Mouse (Mus musculus) midbrain, embryonic 11.5 days (tissue): ENCODE results near the gene AB124611. TPM values are rescaled to one million over a fixed set of nuclear protein-coding genes. Genes with fewer than 3 reads are reported as not detected.

Experiments
- ATAC-seq: fragments of 200-750 bp; cut with Nextera tagmentation; 2 replicates; pipeline ENCODE4 v1.8.0; 2017; ENCODE audit warnings: moderate TSS enrichment, moderate library complexity; ENCODE audit not compliant: low FRiP score
- DNase-seq: peaks from one replicate; pipeline ENCODE4 v3.0.0; 2015; ENCODE audit warnings: low spot score; ENCODE audit errors: missing footprints
- H3K27ac ChIP-seq: fragments of 300-500 bp; sonication (generic); 2 replicates; pipeline ENCODE4 v1.5.1; 2014; ENCODE audit warnings: low read depth, low read length
- H3K27me3 ChIP-seq: fragments of 300-500 bp; sonication (generic); 2 replicates; pipeline ENCODE4 v1.6.1; 2014; ENCODE audit warnings: mild to moderate bottlenecking, low read length, moderate library complexity, mixed read lengths; ENCODE audit not compliant: control insufficient read depth, insufficient read depth
- H3K36me3 ChIP-seq: fragments of 300-500 bp; sonication (generic); 2 replicates; pipeline ENCODE4 v1.6.1; 2014; ENCODE audit warnings: mild to moderate bottlenecking, low read length, moderate library complexity, mixed read lengths; ENCODE audit not compliant: control insufficient read depth, insufficient read depth
- H3K4me1 ChIP-seq: fragments of 300-500 bp; sonication (generic); 2 replicates; pipeline ENCODE4 v1.6.1; 2014; ENCODE audit warnings: low read length; ENCODE audit not compliant: control insufficient read depth, insufficient read depth
- H3K4me2 ChIP-seq: fragments of 300-500 bp; sonication (generic); 2 replicates; pipeline ENCODE4 v1.6.1; 2014; ENCODE audit warnings: mild to moderate bottlenecking, moderate library complexity
- H3K4me3 ChIP-seq: fragments of 300-500 bp; sonication (generic); 2 replicates; pipeline ENCODE4 v1.5.1; 2014; ENCODE audit warnings: low read depth, low read length
- H3K9ac ChIP-seq: fragments of 300-500 bp; sonication (generic); 2 replicates; pipeline ENCODE4 v1.6.1; 2014; ENCODE audit warnings: low read length
- H3K9me3 ChIP-seq: fragments of 300-500 bp; sonication (generic); 2 replicates; pipeline ENCODE4 v1.6.1; 2016; ENCODE audit warnings: low read length; ENCODE audit not compliant: control insufficient read depth
- WGBS: fragments of 180-500 bp; shearing (Covaris S2); extraction: QIAGEN DNeasy Blood & Tissue Kit; methylation state at CpG from one replicate; pipeline ENCODE4 v1.1.7; 2014; 5-methylcytosine and 5-hydroxymethylcytosine counted together
- polyA plus RNA-seq: library from polyadenylated mRNA; unstranded; fragments of >200 nt; fragmentation: Nextera tagmentation; extraction: Ambion mirVana; gene quantifications from 2 replicates; pipeline ENCODE4 v1.2.1, GENCODE M21; 2014

The AB124611 gene
- polyA plus RNA-seq, 1 experiment from 2014 or later = 2.9 TPM

GRCm38 (mm10) chr9:21567051-21567450 is 41.1 kb downstream of the AB124611 start:
- Histone ChIP-seq H3K4me1 (no peaks in the 10 kb centered on the region), H3K4me2 (no peak overlapping the region), H3K9me3 (no peaks in the 10 kb centered on the region), H3K4me3 (no peak overlapping the region), H3K27me3 (no peaks in the 10 kb centered on the region), H3K9ac (no peak overlapping the region), H3K36me3 (peaks cover 10% of the 10 kb centered on the region), H3K27ac (no peak overlapping the region)
- no peak for DNase-seq
- no peak for ATAC-seq
- WGBS = 89% methylated on average over 2 of the region's 2 CpGs

GRCm38 (mm10) chr9:21568657-21569255 is 42.8 kb downstream of the AB124611 start:
- Histone ChIP-seq H3K4me3 (no peak overlapping the region), H3K4me1 (no peaks in the 10 kb centered on the region), H3K9ac (no peak overlapping the region), H3K27ac (no peak overlapping the region), H3K9me3 (no peaks in the 10 kb centered on the region), H3K4me2 (no peak overlapping the region), H3K27me3 (no peaks in the 10 kb centered on the region), H3K36me3 (peaks cover 13% of the 10 kb centered on the region)
- WGBS = 91% methylated on average over 8 of the region's 8 CpGs
- no peak for ATAC-seq
- peak; percentile 72 for DNase-seq

DNA sequence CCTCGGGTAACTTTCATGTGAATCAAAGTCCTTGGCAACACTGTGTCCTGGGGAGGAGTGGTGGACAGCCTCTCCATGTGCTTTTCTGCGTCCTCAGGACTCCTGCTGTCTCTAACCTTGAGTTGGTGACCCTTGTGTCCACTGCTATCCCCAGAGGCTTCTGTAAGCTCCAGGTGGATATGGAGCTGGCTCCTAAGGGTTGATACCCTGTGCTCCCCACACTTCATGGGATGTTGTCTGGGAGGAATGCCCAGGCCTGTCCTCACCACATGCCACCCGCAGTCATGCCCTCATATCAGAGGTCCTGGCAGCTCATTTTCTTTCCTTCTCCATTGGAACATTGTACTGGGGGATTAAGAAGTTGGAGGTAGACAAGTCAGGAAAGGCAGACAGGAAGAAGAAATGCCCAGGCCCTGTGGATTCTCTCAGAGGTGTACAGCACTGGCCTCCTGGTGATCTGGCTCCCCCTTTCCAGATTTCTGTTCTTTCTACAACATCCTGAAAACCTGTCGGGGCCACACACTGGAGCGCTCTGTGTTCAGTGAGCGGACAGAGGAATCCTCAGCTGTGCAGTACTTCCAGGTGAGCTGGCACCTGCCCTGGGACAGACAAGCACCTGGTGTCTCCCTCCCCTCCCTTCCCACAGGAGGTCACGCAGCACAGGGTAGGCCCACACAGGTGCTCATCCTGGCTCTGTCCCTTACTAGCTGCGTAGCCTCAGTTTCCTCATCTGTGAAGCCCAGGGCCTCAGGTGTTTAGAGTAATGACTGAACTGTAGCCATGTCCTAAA is 48.2 kb downstream of the AB124611 start:
- Histone ChIP-seq H3K36me3 (peaks cover 31% of the 10 kb centered on the region), H3K4me1 (no peaks in the 10 kb centered on the region), H3K9me3 (no peaks in the 10 kb centered on the region), H3K4me3 (no peak overlapping the region), H3K27ac (no peak overlapping the region), H3K27me3 (no peaks in the 10 kb centered on the region), H3K9ac (no peak overlapping the region), H3K4me2 (no peak overlapping the region)
- DNase-seq (peak; percentile 65), ATAC-seq (no peak)
- 92% methylated on average over 8 of the region's 8 CpGs for WGBS

DNA sequence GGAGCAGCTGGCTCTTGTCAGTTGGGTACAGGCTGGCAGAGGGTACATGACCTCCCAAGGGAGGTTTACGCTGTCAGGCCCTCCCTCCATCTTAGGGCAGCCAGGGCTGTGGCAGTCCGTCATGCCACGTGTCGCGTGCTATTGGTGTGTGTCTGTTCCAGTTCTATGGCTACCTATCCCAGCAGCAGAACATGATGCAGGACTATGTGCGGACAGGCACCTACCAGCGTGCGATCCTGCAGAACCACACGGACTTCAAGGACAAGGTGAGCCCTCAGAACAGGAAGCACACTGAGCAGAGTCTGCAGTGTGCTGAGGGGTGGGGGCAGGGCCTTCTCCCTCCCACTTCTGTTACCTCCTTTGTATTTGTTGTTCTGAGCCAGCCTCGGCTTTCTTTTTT is 49.3 kb downstream of the AB124611 start:
- no peak overlapping the region for H3K4me2 ChIP-seq
- 97% methylated on average over 10 of the region's 10 CpGs for WGBS
- no peaks in the 10 kb centered on the region for H3K4me1 ChIP-seq
- H3K27ac ChIP-seq = no peak overlapping the region
- H3K4me3 ChIP-seq = no peak overlapping the region
- no peak for ATAC-seq
- H3K9ac ChIP-seq = no peak overlapping the region
- no peaks in the 10 kb centered on the region for H3K9me3 ChIP-seq
- H3K36me3 ChIP-seq = peaks cover 24% of the 10 kb centered on the region
- DNase-seq = peak; percentile 72
- no peaks in the 10 kb centered on the region for H3K27me3 ChIP-seq

- H3K4me1 ChIP-seq = no peaks in the 10 kb centered on the region
- H3K27ac ChIP-seq = no peak overlapping the region
- no peak overlapping the region for H3K9ac ChIP-seq
- H3K27me3 ChIP-seq = no peaks in the 10 kb centered on the region
- H3K4me2 ChIP-seq = no peak overlapping the region
- H3K9me3 ChIP-seq = no peaks in the 10 kb centered on the region
- no peak for ATAC-seq
- peak; percentile 49 for DNase-seq
- 100% methylated on average over 1 of the region's 1 CpGs for WGBS
- peaks cover 26% of the 10 kb centered on the region for H3K36me3 ChIP-seq
- no peak overlapping the region for H3K4me3 ChIP-seq
Observed at GRCm38 (mm10) chr9:21576286-21576685, 50.3 kb downstream of the AB124611 start.

DNA sequence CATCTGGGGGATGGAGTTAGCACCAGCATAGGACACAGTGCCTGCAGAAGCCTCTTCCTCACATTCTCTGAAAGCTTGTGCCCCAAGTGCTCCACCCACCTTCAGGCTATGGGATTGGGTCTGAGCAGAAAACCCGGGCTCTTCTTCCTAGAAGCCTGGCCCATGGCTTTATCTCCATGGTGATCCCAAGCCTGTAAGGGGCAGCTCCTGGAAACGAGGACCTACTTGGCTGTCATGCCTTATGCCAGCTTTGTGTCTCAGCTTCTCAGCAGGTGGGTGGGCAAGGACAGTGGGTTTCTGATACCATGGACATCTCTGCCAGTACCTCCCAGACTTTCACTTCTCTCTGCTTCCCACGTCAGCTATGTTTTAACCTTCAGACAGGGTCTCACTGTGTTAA is 52.2 kb downstream of the AB124611 start:
- peak; percentile 62 for DNase-seq
- ATAC-seq = no peak
- Histone ChIP-seq H3K9me3 (no peaks in the 10 kb centered on the region), H3K4me1 (no peaks in the 10 kb centered on the region), H3K27me3 (no peaks in the 10 kb centered on the region), H3K27ac (no peak overlapping the region), H3K4me3 (no peak overlapping the region), H3K4me2 (no peak overlapping the region), H3K36me3 (peaks cover 27% of the 10 kb centered on the region), H3K9ac (no peak overlapping the region)
- 57% methylated on average over 3 of the region's 3 CpGs for WGBS

GRCm38 (mm10) chr9:21585401-21585800 is 59.4 kb downstream of the AB124611 start:
- no peak overlapping the region for H3K9ac ChIP-seq
- no peak overlapping the region for H3K4me3 ChIP-seq
- ATAC-seq (no peak), DNase-seq (peak; percentile 64)
- 89% methylated on average over 1 of the region's 1 CpGs for WGBS
- H3K4me1 ChIP-seq = no peaks in the 10 kb centered on the region
- no peaks in the 10 kb centered on the region for H3K27me3 ChIP-seq
- H3K36me3 ChIP-seq = peaks cover 52% of the 10 kb centered on the region
- no peaks in the 10 kb centered on the region for H3K9me3 ChIP-seq
- no peak overlapping the region for H3K27ac ChIP-seq
- no peak overlapping the region for H3K4me2 ChIP-seq

- no peaks in the 10 kb centered on the region for H3K27me3 ChIP-seq
- peaks cover 4% of the 10 kb centered on the region for H3K4me1 ChIP-seq
- H3K9me3 ChIP-seq = no peaks in the 10 kb centered on the region
- 93% methylated on average over 23 of the region's 23 CpGs for WGBS
- H3K4me3 ChIP-seq = no peak overlapping the region
- peaks cover 47% of the 10 kb centered on the region for H3K36me3 ChIP-seq
- ATAC-seq = no peak
- no peak overlapping the region for H3K4me2 ChIP-seq
- H3K9ac ChIP-seq = no peak overlapping the region
- H3K27ac ChIP-seq = no peak overlapping the region
- no peak for DNase-seq
Observed at GRCm38 (mm10) chr9:21587678-21588349, 61.8 kb downstream of the AB124611 start.

DNA sequence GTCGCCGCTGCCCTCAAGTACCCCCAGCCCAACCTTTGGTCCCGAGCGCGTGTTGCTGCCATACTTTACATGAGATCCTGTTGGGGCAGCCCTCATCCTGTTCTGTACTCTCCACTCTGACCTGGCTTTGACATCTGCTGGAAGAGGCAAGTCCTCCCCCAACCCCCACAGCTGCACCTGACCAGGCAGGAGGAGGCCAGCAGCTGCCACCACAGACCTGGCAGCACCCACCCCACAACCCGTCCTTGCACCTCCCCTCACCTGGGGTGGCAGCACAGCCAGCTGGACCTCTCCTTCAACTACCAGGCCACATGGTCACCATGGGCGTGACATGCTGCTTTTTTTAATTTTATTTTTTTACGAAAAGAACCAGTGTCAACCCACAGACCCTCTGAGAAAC is 62.4 kb downstream of the AB124611 start:
- no peaks in the 10 kb centered on the region for H3K9me3 ChIP-seq
- H3K4me3 ChIP-seq = no peak overlapping the region
- peaks cover 4% of the 10 kb centered on the region for H3K4me1 ChIP-seq
- H3K36me3 ChIP-seq = peaks cover 42% of the 10 kb centered on the region
- no peak overlapping the region for H3K4me2 ChIP-seq
- no peak for DNase-seq
- H3K9ac ChIP-seq = no peak overlapping the region
- no peak for ATAC-seq
- H3K27ac ChIP-seq = no peak overlapping the region
- H3K27me3 ChIP-seq = no peaks in the 10 kb centered on the region
- WGBS = 88% methylated on average over 8 of the region's 8 CpGs
